Mouse (Mus musculus) spleen, postnatal 36 days (tissue): ENCODE measurements around the gene Vmn1r69.

ENCODE experiments used
- DNase-seq, 2 experiments: peaks; one replicate each; pipeline ENCODE4 v3.0.0; 2022; ENCODE audit warnings: low spot score in 2 of 2, mixed read lengths in 1 of 2

The Vmn1r69 gene

DNA sequence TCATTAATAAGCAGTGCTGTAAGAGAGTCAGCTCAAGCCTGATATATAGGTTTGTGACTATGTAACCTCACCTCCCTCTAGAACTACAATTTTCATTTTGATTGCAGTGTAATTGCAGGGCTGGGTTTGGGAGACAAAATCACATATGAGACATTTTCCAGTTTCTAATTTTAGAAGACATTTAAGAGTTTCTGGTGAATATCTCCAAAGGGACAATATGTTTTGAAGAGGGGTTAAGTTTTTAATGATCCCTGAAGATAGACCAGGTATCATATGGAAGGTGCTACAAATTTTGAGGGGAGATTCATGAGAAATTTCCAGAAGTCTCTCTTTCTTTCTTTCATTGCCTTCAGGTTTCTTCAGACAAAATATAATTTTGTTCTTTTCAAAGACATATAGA lies at the start of gene Vmn1r69:
Gene Vmn1r69, minus strand, starts transcription at position 101 of the 400 bp plus-strand sequence.
- no peak for DNase-seq

DNA sequence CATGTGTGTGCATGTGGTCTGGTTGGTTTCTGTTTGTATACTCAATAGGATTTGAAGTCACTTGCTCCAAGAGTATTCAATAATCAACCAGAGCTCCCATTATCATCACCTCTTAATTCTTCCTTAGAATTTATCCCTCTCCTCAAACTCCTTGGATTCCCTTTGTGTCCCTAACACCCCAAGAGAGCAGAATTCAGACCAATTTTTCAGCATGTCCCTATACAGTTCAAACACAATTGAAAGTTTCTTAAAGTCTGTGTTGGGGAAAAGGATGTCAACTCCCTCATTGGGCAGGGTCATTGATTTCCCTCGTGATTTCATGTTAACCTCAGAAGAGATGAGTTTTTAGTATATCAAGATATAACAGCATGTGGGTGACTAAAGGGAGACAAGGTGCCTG lies 17.8 kb upstream of the Vmn1r69 start, which contains the start of gene Vmn1r70:
Gene Vmn1r70, plus strand, starts transcription at position 301 of the 400 bp plus-strand sequence.
- DNase-seq, result no peak

DNA sequence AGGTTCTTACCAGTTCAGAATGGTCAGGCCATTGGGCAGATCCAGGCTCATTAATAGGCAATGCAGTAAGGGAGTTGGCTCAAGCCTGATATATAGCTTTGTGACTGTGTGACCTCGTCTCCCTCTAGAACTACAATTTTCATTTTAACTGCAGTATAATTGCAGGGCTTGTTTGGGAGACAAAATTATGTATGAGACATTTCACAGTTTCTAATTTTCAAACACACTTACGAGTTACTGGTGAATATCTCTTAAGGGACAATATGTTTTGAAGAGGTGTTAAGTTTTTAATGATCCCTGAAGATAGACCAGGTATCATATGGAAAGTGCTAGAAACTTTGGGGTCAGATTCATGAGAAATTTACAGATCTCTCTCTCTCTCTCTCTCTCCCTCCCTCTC lies 55.1 kb downstream of the Vmn1r69 start, which contains the start of gene Vmn1r68:
Gene Vmn1r68, minus strand, starts transcription at position 101 of the 400 bp plus-strand sequence.
- DNase-seq, result no peak
